Mouse (Mus musculus) layer of hippocampus, adult 11-12 months (tissue): Measurements from ENCODE around the gene Syn3.

Experiments
- DNase-seq: peaks from one replicate; pipeline ENCODE4 v3.0.0; 2022; ENCODE audit warnings: low spot score

The Syn3 gene

GRCm38 (mm10) chr10:86307235-86307634 lies 191.5 kb downstream of the Syn3 start:
- no peak for DNase-seq

- no peak for DNase-seq
Measured at GRCm38 (mm10) chr10:86304583-86304982, 194.1 kb downstream of the Syn3 start.

GRCm38 (mm10) chr10:86303495-86303876 lies 195.2 kb downstream of the Syn3 start:
- no peak for DNase-seq

GRCm38 (mm10) chr10:86302761-86303494 lies 195.8 kb downstream of the Syn3 start:
- DNase-seq, result peak; percentile 74

GRCm38 (mm10) chr10:86302318-86302648 lies 196.4 kb downstream of the Syn3 start:
- no peak for DNase-seq

- no peak for DNase-seq
Measured at GRCm38 (mm10) chr10:86301593-86302317, 196.9 kb downstream of the Syn3 start.

GRCm38 (mm10) chr10:86301117-86301490 lies 197.6 kb downstream of the Syn3 start:
- no peak for DNase-seq

GRCm38 (mm10) chr10:86300293-86301116 lies 198.2 kb downstream of the Syn3 start, which contains the start of gene Timp3:
Timp3 (plus strand) TSS chr10:86300372.
- peak; percentile 53 for DNase-seq

GRCm38 (mm10) chr10:86299795-86300194 lies 198.9 kb downstream of the Syn3 start:
- no peak for DNase-seq

GRCm38 (mm10) chr10:86298326-86298725 lies 200.4 kb downstream of the Syn3 start:
- DNase-seq, result no peak

GRCm38 (mm10) chr10:86297307-86297706 lies 201.4 kb downstream of the Syn3 start:
- no peak for DNase-seq

GRCm38 (mm10) chr10:86296111-86296510 lies 202.6 kb downstream of the Syn3 start:
- peak; percentile 76 for DNase-seq

GRCm38 (mm10) chr10:86295454-86296098 lies 203.1 kb downstream of the Syn3 start:
- no peak for DNase-seq

GRCm38 (mm10) chr10:86294599-86295365 lies 203.9 kb downstream of the Syn3 start:
- no peak for DNase-seq

GRCm38 (mm10) chr10:86293880-86294279 lies 204.8 kb downstream of the Syn3 start:
- no peak for DNase-seq

- no peak for DNase-seq
Measured at GRCm38 (mm10) chr10:86290109-86290771, 208.5 kb downstream of the Syn3 start.

GRCm38 (mm10) chr10:86286508-86286907 lies 212.2 kb downstream of the Syn3 start:
- DNase-seq, result no peak

GRCm38 (mm10) chr10:86281238-86281637 lies 217.5 kb downstream of the Syn3 start:
- DNase-seq, result no peak

- DNase-seq, result no peak
Measured at GRCm38 (mm10) chr10:86279579-86280168, 219.0 kb downstream of the Syn3 start.

GRCm38 (mm10) chr10:86278481-86278880 lies 220.2 kb downstream of the Syn3 start:
- DNase-seq, result no peak
